Mouse (Mus musculus) fat pad, adult 2 months (tissue): Measurements from ENCODE around the gene Raf1.

ENCODE experiments used
- DNase-seq: peaks from one replicate; pipeline ENCODE4 v3.0.0-alpha.2; 2011; ENCODE audit warnings: low read depth, low spot score; ENCODE audit errors: extremely low read depth

Raf1 gene

GRCm38 (mm10) chr6:115619818-115620217 lies 56.6 kb downstream of the Raf1 start:
- no peak for DNase-seq

DNA sequence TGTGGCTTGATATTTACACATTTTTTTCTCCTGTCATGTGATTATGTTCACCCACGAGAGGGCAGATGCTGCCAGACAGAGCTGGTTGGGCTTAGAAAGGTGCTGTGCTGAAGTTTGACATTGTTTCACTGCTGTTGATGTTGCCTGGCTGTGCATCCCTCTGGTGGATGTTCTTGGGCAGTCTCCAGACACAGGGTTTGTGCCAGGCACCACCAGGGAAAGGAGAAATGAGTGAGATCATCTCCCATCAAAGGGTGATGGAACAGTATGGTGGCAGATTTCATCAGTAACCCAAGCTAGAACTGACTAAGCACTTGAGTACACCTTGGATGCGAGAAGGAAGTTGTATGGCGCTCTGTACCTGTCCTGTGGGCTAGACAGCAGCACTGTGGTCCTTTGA lies 60.5 kb downstream of the Raf1 start:
- no peak for DNase-seq

- no peak for DNase-seq
These were observed 62.6 kb downstream of the Raf1 start for GRCm38 (mm10) chr6:115613793-115614192.

- no peak for DNase-seq
These were observed 66.1 kb downstream of the Raf1 start for GRCm38 (mm10) chr6:115610301-115610700.

DNA sequence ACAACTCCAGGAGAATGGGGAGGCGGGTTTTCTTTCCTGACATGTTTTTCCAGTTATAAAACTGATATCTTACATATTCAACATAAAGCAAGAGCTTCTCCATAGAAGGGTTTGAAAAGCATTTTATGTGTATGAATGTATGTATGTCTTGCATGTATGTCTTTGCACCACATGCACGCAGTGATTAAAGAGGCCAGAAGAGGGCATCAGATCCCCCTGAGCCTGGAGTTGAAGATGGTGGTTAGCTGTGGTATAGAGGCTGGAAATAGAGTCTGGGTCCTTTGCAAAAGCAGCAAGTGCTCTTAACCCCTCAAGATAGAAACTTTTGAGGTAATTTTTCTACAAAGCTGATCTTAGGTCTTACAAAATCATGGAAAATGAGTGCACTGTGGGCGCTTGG lies 67.3 kb downstream of the Raf1 start:
- no peak for DNase-seq

- DNase-seq: no peak
These were observed 69.0 kb downstream of the Raf1 start for GRCm38 (mm10) chr6:115607429-115607828.

GRCm38 (mm10) chr6:115606461-115606860 lies 70.0 kb downstream of the Raf1 start:
- DNase-seq: no peak

DNA sequence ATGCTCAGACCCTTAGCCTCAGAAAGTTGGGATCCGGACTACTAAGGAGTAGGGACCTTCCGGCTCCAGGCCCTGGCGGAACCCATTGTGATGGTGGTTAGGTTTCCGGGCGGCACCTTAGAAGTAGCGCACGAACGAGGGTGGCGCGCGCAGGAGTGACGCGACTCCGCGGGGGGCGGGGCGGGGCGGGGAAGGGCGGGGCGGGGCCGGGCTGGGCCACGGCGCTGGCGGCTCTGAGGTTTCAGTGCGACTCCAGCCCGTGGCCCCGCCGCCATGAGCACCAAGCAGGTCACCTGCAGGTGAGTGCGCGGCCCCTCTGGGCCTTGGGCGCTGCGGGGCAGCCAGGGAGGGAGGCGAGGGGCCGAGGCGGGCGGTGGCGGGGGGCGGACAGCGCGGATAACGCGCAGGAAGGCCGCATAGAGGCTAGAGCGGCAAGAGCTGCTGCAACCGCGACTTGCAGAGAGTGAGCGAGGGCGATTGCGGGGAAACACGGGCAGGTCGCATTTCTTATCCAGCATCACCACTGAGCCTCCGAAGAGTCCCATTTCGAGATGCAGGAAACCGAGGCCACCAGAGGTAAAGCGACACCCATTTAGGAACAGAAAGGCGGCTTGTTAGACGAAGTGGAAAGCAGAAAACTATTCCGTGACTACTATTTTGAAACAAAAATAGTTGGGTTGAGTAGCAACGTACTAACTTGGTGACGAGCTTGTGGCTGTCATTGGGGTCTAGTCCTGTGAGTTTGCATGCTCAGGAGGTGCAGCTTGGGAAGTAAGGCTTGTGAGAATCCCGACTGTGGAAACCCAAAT lies 74.5 kb downstream of the Raf1 start, which contains the start of gene Mkrn2:
Gene Mkrn2 (plus strand): TSS at position 188 of the 809 bp plus-strand sequence.
- DNase-seq: no peak

DNA sequence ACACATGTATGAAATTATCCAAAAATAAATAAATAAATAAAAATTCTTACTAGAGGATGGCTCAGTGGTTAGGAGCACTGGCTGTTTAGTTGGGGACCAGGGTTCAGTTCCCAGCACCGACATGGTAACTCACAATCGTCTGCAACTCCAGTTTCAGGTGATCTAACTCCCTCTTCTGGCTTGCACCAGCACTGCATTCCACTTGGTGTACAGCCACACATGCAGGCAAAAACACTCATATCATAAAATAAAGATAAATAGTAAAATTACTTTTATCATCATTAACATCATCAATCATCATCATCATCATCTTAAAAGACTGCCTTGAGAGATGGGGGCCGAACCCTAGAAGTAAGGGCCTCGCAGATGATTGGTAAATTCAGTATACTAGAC lies 75.1 kb downstream of the Raf1 start:
- no peak for DNase-seq

DNA sequence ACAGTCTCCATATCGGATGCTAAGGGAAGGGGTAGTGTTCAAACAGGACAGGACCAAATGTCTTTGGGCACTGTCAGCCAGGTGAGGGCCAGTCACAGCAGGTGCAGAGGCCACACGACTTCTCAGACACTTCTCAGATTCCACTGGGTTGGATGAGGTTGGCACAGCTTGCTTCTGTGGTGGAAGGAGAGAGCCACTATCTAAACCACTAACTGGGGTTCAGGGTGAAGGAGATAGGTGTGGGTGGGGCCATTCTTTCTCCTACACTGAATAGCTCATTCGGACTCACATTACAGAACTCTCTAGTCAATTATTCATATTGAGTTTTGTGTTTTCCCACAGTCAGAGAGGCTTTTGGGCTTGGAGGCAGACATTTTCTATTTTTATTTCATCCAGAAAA lies 80.8 kb downstream of the Raf1 start:
- no peak for DNase-seq

- no peak for DNase-seq
These were observed 82.0 kb downstream of the Raf1 start for GRCm38 (mm10) chr6:115594463-115594862.

- no peak for DNase-seq
These were observed 83.2 kb downstream of the Raf1 start for GRCm38 (mm10) chr6:115593252-115593651.

DNA sequence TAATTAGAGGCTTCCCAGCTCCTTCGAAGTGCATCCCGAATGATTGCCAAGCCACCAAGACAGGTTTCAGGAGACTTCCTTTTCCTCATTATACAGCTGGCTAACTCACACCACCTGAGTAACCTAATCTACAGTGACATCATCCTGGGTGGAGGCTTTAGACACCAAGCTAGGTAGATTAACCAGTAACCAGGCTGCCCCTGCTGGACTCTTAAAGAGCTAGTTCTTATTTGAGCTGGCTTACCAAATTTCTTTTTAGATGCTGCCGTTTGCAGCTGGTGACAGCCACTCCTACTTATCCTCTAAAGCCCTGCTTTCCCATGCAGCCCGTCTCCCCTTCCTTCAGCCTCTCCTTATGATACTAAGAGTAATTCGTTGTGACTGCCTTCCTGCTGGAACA lies 84.0 kb downstream of the Raf1 start, which contains the start of gene Mkrn2os:
Gene Mkrn2os (minus strand): TSS at position 119 of the 400 bp plus-strand sequence.
- no peak for DNase-seq

GRCm38 (mm10) chr6:115591692-115592359 lies 84.6 kb downstream of the Raf1 start:
- DNase-seq: no peak

GRCm38 (mm10) chr6:115586321-115586720 lies 90.1 kb downstream of the Raf1 start:
- DNase-seq: no peak

DNA sequence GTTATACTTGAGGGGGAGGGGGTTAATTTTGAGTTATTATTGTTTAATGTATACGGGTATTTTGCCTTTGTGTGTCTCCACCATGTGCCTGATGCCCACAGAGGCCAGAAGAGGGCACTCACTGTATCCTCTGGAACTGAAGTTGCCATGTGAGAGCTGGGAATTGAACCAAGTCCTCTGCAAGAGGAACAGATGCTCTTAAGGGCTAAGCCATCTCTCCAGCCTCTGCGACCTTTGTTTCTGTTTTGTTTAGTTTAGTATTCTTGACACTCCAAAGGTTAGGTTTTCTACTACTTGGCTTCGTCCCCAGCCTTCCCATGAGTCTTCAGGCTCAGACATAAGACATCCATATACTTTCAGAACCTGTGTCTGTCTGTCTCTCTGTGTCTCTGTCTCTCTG lies 92.3 kb downstream of the Raf1 start:
- no peak for DNase-seq

DNA sequence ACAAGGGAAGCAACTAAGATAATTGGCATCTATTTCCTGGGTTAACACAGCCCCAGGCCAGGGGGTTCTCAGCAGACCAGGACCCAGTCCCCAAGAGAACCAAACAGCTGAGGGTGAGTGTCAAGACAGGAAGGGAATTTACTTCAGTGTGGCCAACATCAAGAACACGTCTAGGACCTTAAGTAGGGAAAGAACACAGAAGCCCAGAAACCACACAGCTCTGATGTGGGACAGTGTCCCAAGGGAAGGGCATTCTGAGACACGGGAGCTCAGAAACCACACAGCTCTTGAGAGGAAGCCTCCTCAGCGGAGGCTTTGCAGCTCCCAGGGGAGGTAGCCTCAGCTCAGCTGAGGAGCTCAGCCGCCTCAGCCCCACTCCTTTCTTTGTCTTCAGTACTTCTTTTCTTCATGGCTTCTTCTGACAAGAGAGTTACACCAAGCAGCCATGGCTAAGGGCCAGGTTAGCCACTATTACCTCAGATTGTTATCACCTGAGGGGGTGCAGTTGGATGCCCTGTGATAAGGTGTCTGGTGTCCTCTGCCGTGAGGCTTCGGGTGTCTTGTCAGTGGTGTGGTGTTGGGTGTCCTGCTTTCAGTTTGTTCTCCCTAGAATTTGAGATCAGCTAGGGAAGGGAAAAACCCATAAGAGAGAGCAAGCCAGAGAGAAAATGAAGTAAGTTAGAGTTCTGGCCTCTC lies 92.9 kb downstream of the Raf1 start:
- DNase-seq: no peak

DNA sequence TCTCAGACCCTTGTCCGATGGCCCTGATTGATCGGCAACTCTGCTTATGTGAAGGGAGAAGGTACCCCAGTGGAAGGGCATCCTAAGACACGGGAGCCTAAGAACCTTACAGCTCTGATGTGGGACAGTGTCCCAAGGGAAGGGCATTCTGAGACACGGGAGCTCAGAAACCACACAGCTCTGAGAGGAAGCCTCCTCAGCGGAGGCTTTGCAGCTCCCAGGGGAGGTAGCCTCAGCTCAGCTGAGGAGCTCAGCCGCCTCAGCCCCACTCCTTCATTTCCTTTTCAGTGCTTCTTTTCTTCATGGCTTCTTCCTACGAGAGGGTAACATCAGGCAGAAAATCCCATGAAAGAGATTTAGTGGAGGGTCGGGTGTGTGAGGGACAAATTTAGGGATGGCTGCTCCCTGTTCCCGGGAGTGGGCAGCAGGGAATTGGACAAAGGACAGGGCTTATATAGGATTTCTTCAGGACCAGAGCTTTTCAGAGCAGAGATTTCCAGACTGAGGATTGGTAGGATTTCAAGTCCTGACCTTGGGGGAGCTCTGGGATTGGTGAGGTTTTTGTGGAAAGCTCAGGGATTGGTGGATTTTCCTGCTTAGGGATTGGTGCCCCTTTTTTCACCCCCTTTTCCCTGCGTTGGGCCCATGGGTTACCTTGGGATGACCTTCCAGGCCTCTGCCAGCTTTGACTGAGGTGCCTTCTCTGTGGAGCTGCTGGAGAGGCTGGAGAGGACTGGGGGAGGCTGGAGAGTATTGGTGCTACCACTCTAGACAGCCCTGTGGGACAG lies 93.9 kb downstream of the Raf1 start:
- no peak for DNase-seq

GRCm38 (mm10) chr6:115580810-115581209 lies 95.6 kb downstream of the Raf1 start:
- DNase-seq: no peak

DNA sequence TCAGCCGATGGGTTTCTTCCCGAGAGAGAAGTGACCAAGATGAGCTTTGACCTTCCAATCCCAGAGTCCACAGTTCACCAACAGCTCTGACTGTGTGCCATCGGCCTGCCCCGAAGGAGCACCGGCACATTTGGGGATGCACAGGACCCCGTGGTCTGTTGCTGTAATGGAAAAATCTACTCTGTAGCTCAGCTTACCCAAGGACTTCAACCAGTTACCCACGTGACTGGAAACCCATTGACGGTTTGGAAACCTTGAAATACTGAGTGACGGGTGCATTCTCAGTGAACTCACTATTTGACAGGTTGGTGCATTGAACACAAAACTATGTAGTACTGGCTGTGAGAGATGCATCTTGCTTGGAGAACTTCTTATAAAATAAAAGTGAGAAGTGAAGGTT lies 98.5 kb downstream of the Raf1 start:
- DNase-seq: no peak

GRCm38 (mm10) chr6:115577407-115577806 lies 99.0 kb downstream of the Raf1 start:
- no peak for DNase-seq
